Mouse (Mus musculus) stomach, embryonic 14.5 days (tissue): ENCODE results near the gene Emid1. TPM values are rescaled to one million over a fixed set of nuclear protein-coding genes. Genes with fewer than 3 reads are reported as not detected.

Experiments used
- ATAC-seq: fragments of 200-750 bp; cut with Nextera tagmentation; 2 replicates; pipeline ENCODE4 v1.8.0; 2017; ENCODE audit warnings: low read depth, moderate TSS enrichment; ENCODE audit not compliant: insufficient number of reproducible peaks, insufficient read depth, low FRiP score
- H3K27ac ChIP-seq: fragments of 300-500 bp; sonication (generic); 2 replicates; pipeline ENCODE4 v1.5.1; 2014; ENCODE audit warnings: mild to moderate bottlenecking, low read length, moderate library complexity, mixed read lengths
- H3K27me3 ChIP-seq: fragments of 300-500 bp; sonication (generic); 2 replicates; pipeline ENCODE4 v1.6.1; 2014; ENCODE audit warnings: low read length, control low read depth, mixed read lengths; ENCODE audit not compliant: control insufficient read depth, insufficient read depth
- H3K36me3 ChIP-seq: fragments of 300-500 bp; sonication (generic); 2 replicates; pipeline ENCODE4 v1.6.1; 2014; ENCODE audit warnings: mild to moderate bottlenecking, control low read depth, low read length, moderate library complexity, mixed read lengths; ENCODE audit not compliant: control insufficient read depth, insufficient read depth
- H3K4me1 ChIP-seq: fragments of 300-500 bp; sonication (generic); 2 replicates; pipeline ENCODE4 v1.6.1; 2014; ENCODE audit warnings: low read length, control low read depth, mixed read lengths; ENCODE audit not compliant: control insufficient read depth, insufficient read depth
- H3K4me2 ChIP-seq: fragments of 300-500 bp; sonication (generic); replicated peaks from 2 replicates; pipeline ENCODE4 v1.6.1; 2014; ENCODE audit warnings: low read depth, low read length, control low read depth
- H3K4me3 ChIP-seq: fragments of 300-500 bp; sonication (generic); 2 replicates; pipeline ENCODE4 v1.5.1; 2014; ENCODE audit warnings: low read depth, low read length, control low read depth
- H3K9ac ChIP-seq: fragments of 300-500 bp; sonication (generic); replicated peaks from 2 replicates; pipeline ENCODE4 v1.6.1; 2014; ENCODE audit warnings: low read depth, mild to moderate bottlenecking, control low read depth, low read length, moderate library complexity, mixed read lengths
- H3K9me3 ChIP-seq: fragments of 300-500 bp; sonication (generic); 2 replicates; pipeline ENCODE4 v1.6.1; 2016; ENCODE audit warnings: low read depth, low read length, control low read depth; ENCODE audit not compliant: control insufficient read depth
- WGBS: fragments of 180-500 bp; shearing (Covaris S2); extraction: QIAGEN DNeasy Blood & Tissue Kit; methylation state at CpG from one replicate; pipeline ENCODE4 v1.1.7; 2014; 5-methylcytosine and 5-hydroxymethylcytosine counted together
- polyA plus RNA-seq: library from polyadenylated mRNA; unstranded; fragments of >200 nt; fragmentation: Nextera tagmentation; extraction: Ambion mirVana; gene quantifications from 2 replicates; pipeline ENCODE4 v1.2.1, GENCODE M21; 2014

Gene Emid1
- polyA plus RNA-seq, 1 experiment from 2014 or later: 45.9 TPM

- H3K36me3 ChIP-seq: peaks cover 72% of the 10 kb centered on the region
These were observed 76.3 kb downstream of the Emid1 start for GRCm38 (mm10) chr11:5075760-5076159.

DNA sequence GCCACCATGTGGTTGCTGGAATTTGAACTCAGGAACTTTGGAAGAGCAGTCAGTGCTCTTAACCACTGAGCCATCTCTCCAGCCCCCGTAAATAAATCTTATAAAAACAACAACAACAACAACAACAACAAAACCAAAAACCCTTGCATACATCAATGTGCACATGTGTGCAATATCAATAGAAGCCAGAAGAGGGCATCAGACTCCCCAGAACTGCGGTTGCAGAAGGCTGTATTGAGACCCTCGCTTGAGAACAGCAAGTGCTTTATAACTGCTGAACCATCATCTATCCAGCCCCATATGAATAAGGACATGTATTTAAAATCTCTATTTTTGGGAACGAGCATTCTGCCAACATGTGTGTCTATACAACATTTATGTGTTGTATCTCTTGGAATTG is 77.2 kb downstream of the Emid1 start:
- WGBS: 76% methylated on average over 4 of the region's 4 CpGs
- no peaks in the 10 kb centered on the region for H3K9me3 ChIP-seq
- no peaks in the 10 kb centered on the region for H3K4me1 ChIP-seq
- ATAC-seq: no peak
- no peak overlapping the region for H3K4me3 ChIP-seq
- H3K36me3 ChIP-seq: peaks cover 71% of the 10 kb centered on the region
- H3K27me3 ChIP-seq: no peaks in the 10 kb centered on the region
- no peak overlapping the region for H3K4me2 ChIP-seq
- no peak overlapping the region for H3K27ac ChIP-seq
- no peak overlapping the region for H3K9ac ChIP-seq

More at GRCm38 (mm10) chr11:5075760-5076159, 76.3 kb downstream of the Emid1 start:
- H3K9ac ChIP-seq: no peak overlapping the region
- H3K4me2 ChIP-seq: no peak overlapping the region
- H3K27ac ChIP-seq: no peak overlapping the region
- no peak overlapping the region for H3K4me3 ChIP-seq
- no peaks in the 10 kb centered on the region for H3K27me3 ChIP-seq
- H3K4me1 ChIP-seq: no peaks in the 10 kb centered on the region
- ATAC-seq: no peak
- H3K9me3 ChIP-seq: no peaks in the 10 kb centered on the region

DNA sequence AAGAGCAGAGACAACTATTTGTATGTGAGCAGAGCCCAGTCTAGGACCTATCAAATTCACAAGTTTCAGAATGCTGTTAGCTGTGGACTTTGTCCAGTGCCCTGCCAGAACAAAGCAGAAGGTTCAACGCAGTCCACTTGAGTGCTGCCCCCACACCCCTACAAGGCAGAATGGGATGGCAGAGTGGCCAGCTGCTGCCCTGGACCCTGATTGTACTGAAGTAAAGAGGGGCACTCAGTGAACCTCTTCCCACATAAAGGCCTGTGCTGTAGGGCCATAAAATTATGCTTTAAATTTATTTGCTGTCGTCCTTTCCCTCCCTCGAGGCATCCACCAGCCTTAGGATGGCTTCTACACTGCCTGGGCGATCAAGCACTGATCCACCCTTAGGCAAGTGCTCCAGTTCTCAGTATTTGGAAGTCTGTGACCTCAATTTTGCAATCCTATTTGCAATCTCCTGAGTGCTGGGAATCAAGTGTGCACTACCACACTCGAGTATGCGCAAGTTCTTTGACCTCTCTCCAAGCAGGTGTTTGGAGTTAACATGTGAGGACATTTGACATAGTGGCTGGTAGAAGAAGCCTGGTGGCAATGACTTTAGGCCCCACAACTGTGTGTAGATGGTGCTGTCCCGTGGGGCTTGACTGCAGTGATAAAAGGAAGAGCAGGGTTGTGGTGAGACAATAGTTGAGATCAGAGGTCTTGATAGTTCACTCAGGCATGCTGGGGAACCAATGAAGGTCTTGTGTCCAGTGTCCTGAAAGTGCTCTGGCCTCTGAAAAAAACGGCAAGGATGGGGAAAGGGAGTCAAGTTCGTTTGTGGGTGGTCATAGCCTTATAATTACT is 83.7 kb downstream of the Emid1 start:
- Histone ChIP-seq H3K4me3 (no peak overlapping the region), H3K27ac (no peak overlapping the region), H3K9ac (no peak overlapping the region), H3K36me3 (peaks cover 53% of the 10 kb centered on the region), H3K9me3 (no peaks in the 10 kb centered on the region), H3K4me2 (no peak overlapping the region), H3K27me3 (no peaks in the 10 kb centered on the region), H3K4me1 (peaks cover 10% of the 10 kb centered on the region; the same call in 1 of the 2 replicates)
- ATAC-seq: no peak
- 79% methylated on average over 9 of the region's 9 CpGs for WGBS

- H3K9me3 ChIP-seq: no peaks in the 10 kb centered on the region
- peaks cover 40% of the 10 kb centered on the region for H3K36me3 ChIP-seq
- peaks cover 23% of the 10 kb centered on the region; the same call in 1 of the 2 replicates for H3K4me1 ChIP-seq
- 0 out of 2 replicates have a peak, but pooled peaks cover 3% of the 10 kb centered on the region for H3K27me3 ChIP-seq
- H3K27ac ChIP-seq: no peak overlapping the region
- H3K9ac ChIP-seq: no peak overlapping the region
- ATAC-seq: no peak
- no peak overlapping the region for H3K4me2 ChIP-seq
- H3K4me3 ChIP-seq: no peak overlapping the region
These were observed 85.0 kb downstream of the Emid1 start for GRCm38 (mm10) chr11:5067063-5067462.

- peaks cover 32% of the 10 kb centered on the region for H3K4me1 ChIP-seq
- peaks cover 23% of the 10 kb centered on the region for H3K36me3 ChIP-seq
- under 1% methylated on average over 50 of the region's 50 CpGs for WGBS
- H3K4me3 ChIP-seq: peak within 1 kb of the TSS; percentile 78
- H3K9me3 ChIP-seq: no peaks in the 10 kb centered on the region
- no peak within 1 kb of the TSS for H3K27ac ChIP-seq
- peak within 1 kb of the TSS; percentile 71 for H3K9ac ChIP-seq
- peak; percentile 80 for ATAC-seq
- peak within 1 kb of the TSS; percentile 93 for H3K4me2 ChIP-seq
- peaks cover 16% of the 10 kb centered on the region for H3K27me3 ChIP-seq
These were observed 86.8 kb downstream of the Emid1 start, which contains the start of gene Gas2l1 for GRCm38 (mm10) chr11:5065056-5065821. TSS of gene Gas2l1 (minus strand) at chr11:5065327.

DNA sequence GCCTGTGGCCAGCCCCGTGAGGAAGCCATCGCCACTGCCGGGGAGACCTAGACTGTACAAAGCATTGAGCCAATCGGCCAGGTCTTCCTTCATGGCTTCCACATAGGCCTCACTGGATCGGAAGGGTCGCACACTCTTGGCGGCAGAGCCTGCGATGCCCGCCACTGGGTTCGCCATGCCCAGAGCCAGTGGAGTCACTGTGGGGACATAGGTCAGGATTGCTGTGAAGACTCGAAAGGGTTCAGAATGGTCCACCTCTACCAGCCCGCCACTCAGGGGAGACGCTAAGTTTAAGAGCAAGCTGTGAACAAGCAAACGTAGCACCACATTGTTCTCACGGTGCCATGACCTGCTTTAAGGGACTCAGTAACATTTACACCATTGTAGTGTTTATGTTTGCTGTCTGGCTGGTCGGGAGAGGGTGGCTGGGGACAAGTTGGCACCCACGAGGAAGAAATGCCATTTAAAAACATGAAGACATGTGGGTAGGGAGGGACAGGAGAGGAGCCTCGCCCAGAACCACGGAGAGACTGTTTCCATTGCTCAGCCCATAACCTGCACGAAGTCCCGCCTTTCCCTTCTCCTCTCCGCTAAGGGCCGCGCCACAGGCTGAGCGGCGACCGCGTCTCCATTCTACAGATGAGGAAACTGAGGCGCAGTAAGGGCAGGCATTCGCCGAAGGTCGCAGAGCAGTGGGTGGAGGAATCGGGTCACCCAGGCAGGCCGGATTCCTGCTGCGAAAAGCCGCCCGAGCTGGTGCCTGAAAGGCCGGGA is 87.6 kb downstream of the Emid1 start:
- WGBS: 21% methylated on average over 38 of the region's 38 CpGs
- ATAC-seq: no peak
- Histone ChIP-seq H3K27me3 (peaks cover 23% of the 10 kb centered on the region), H3K36me3 (peaks cover 18% of the 10 kb centered on the region), H3K4me2 (peak overlapping the region; percentile 93), H3K4me1 (peaks cover 35% of the 10 kb centered on the region), H3K27ac (no peak overlapping the region), H3K4me3 (peak overlapping the region; percentile 78), H3K9ac (peak overlapping the region; percentile 71), H3K9me3 (no peaks in the 10 kb centered on the region)

DNA sequence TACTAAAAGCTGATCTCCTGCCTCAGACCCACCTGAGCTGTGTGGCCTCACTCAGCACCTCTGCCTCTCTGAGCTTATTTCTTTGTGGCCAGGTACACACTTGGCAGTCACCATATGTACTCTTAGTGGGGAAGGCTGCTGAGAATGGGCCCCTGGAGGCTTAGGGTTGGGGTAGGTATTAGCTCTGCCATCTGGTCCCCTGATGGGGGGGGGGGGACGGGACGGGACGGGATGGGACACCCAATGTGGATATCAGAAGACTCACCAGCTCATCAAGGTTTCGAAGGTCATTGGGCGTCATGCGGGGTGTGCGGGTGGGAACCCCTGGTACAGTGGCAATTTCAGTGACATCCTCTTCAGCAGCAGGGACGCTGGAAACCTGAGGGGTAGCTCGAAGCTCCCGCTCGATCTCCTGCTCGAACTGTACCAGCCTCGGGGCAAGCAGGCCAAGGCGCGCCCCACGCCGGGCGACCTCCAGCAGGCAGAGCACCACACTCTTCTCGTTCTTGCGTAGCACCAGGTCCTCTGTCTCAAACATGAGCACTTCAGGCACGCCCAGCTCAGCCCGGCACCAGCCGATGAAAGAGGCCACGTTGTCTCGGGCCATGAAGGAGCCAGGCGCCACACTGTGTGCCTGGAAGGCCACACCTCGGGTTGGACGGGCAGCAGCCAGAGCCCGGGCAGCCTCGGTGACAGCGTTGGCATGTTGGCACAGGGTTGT is 88.3 kb downstream of the Emid1 start:
- Histone ChIP-seq H3K4me1 (peaks cover 37% of the 10 kb centered on the region), H3K9ac (0 out of 2 replicates have a peak overlapping the region, but pooled peaks have one; percentile 71), H3K27me3 (peaks cover 30% of the 10 kb centered on the region), H3K4me3 (peak overlapping the region; percentile 78), H3K27ac (no peak overlapping the region), H3K9me3 (no peaks in the 10 kb centered on the region), H3K36me3 (peaks cover 11% of the 10 kb centered on the region), H3K4me2 (peak overlapping the region; percentile 93)
- WGBS: 57% methylated on average over 31 of the region's 31 CpGs
- ATAC-seq: no peak
